In the genomic region with DNA sequence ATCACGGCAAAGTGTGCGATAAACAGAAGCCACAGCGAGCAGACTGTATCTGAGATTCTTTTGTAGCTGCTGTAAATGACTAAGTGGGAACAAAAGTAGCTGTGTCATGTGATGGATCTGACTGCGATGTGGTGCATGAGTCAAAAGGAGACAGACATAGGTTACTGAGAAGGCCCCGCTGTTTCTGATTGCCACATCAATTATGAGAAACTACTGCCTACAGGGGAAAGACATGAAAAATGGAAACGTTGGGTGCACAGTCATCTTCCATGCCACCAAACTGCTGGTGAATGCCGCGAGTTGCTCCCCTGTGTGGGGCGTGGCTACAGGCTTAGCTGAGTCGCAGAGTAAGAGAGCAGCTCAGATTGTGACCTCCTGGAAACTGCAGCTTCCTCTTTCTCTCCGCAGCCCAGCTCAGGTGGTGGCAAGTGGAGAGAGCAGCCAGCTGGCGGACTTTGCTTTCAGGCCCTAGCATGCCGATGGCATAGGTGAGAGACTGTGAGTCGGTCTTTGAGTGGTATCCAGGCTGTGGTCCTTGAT, we compare ENCODE assay signal across 8 mouse cellular contexts.
DNase-seq lines count a peak whose midpoint lies in the region; ATAC-seq and TF ChIP-seq lines count a peak whose summit lies in the region.

No protein-coding gene starts in this region.

- H3K9me3 ChIP-seq in neural tube, embryonic 11.5 days (ENCODE audit: control insufficient read depth, low read length): no peaks in the 10 kb centered on the region
- no peaks in the 10 kb centered on the region for H3K9me3 ChIP-seq in forebrain, embryonic 14.5 days (replicated peaks; ENCODE audit: control insufficient read depth, low read length)
- no peaks in the 10 kb centered on the region for H3K9me3 ChIP-seq in intestine, embryonic 16.5 days (ENCODE audit: control insufficient read depth, low read length)
- H3K9me3 ChIP-seq in stomach, postnatal 0 days (ENCODE audit: control insufficient read depth, low read length): no peaks in the 10 kb centered on the region

- H3K27ac ChIP-seq in neural tube, embryonic 11.5 days (ENCODE audit: low read depth, low read length): no peak overlapping the region
- no peak overlapping the region; the same call in 1 of the 2 replicates for H3K27ac ChIP-seq in forebrain, embryonic 14.5 days (ENCODE audit: low read depth, low read length)
- no peak overlapping the region for H3K27ac ChIP-seq in intestine, embryonic 16.5 days (ENCODE audit: low read length)
- H3K27ac ChIP-seq in stomach, postnatal 0 days (replicated peaks): no peak overlapping the region

- WGBS in neural tube, embryonic 11.5 days: 16% methylated on average over 14 of the region's 14 CpGs
- 7% methylated on average over 14 of the region's 14 CpGs for WGBS in forebrain, embryonic 14.5 days
- WGBS in intestine, embryonic 16.5 days: 14% methylated on average over 14 of the region's 14 CpGs
- WGBS in stomach, postnatal 0 days: 13% methylated on average over 14 of the region's 14 CpGs

- no peak overlapping the region for H3K4me3 ChIP-seq in neural tube, embryonic 11.5 days (ENCODE audit: low read depth, low read length)
- peak overlapping the region; percentile 19 for H3K4me3 ChIP-seq in forebrain, embryonic 14.5 days (ENCODE audit: low read depth, low read length)
- H3K4me3 ChIP-seq in intestine, embryonic 16.5 days (ENCODE audit: low read length): peak overlapping the region; percentile 23
- H3K4me3 ChIP-seq in stomach, postnatal 0 days (ENCODE audit: low read depth, low read length): peak overlapping the region; percentile 17; the same call in 1 of the 2 replicates

- TF ChIP-seq EP300 in stomach, postnatal 0 days (optimal IDR thresholded peaks at IDR 0.05): no peak

- intact Hi-C loops in gastrocnemius, postnatal 36 days (cut with DNase I): no loop called here

- H3K4me2 ChIP-seq in neural tube, embryonic 11.5 days (ENCODE audit: low read depth): peak overlapping the region; percentile 28
- peak overlapping the region; percentile 51 for H3K4me2 ChIP-seq in forebrain, embryonic 14.5 days (ENCODE audit: low read length)
- peak overlapping the region; percentile 36 for H3K4me2 ChIP-seq in intestine, embryonic 16.5 days (ENCODE audit: low read depth, low read length)
- peak overlapping the region; percentile 50 for H3K4me2 ChIP-seq in stomach, postnatal 0 days (replicated peaks; ENCODE audit: low read depth)

- H3K36me3 ChIP-seq in neural tube, embryonic 11.5 days (ENCODE audit: control insufficient read depth, insufficient read depth, low read length): no peaks in the 10 kb centered on the region
- H3K36me3 ChIP-seq in forebrain, embryonic 14.5 days (ENCODE audit: control insufficient read depth, insufficient read depth, low read length): no peaks in the 10 kb centered on the region
- no peaks in the 10 kb centered on the region for H3K36me3 ChIP-seq in intestine, embryonic 16.5 days (ENCODE audit: control insufficient read depth, insufficient read depth, low read length)
- H3K36me3 ChIP-seq in stomach, postnatal 0 days (ENCODE audit: control insufficient read depth, insufficient read depth, low read length): no peaks in the 10 kb centered on the region

- H3K4me1 ChIP-seq in neural tube, embryonic 11.5 days (ENCODE audit: control insufficient read depth, insufficient read depth, low read length): peaks cover 7% of the 10 kb centered on the region
- H3K4me1 ChIP-seq in forebrain, embryonic 14.5 days (ENCODE audit: control insufficient read depth, insufficient read depth, low read length): peaks cover 7% of the 10 kb centered on the region
- no peaks in the 10 kb centered on the region; the same call in 1 of the 2 replicates for H3K4me1 ChIP-seq in intestine, embryonic 16.5 days (ENCODE audit: control insufficient read depth, insufficient read depth, low read length)
- H3K4me1 ChIP-seq in stomach, postnatal 0 days (replicated peaks; ENCODE audit: control insufficient read depth, insufficient read depth): no peaks in the 10 kb centered on the region; the same call in 1 of the 2 replicates

- no peaks in the 10 kb centered on the region for H3K27me3 ChIP-seq in neural tube, embryonic 11.5 days (ENCODE audit: control insufficient read depth, insufficient read depth, low read length)
- H3K27me3 ChIP-seq in forebrain, embryonic 14.5 days (replicated peaks; ENCODE audit: control insufficient read depth, insufficient read depth, low read length): no peaks in the 10 kb centered on the region
- no peaks in the 10 kb centered on the region for H3K27me3 ChIP-seq in intestine, embryonic 16.5 days (replicated peaks; ENCODE audit: control insufficient read depth, insufficient read depth, low read length)
- no peaks in the 10 kb centered on the region for H3K27me3 ChIP-seq in stomach, postnatal 0 days (ENCODE audit: control insufficient read depth, insufficient read depth, low read length)

- ATAC-seq in neural tube, embryonic 11.5 days (ENCODE audit: insufficient read depth, low FRiP score, low TSS enrichment): peak; percentile 27; the same call in 1 of the 2 replicates
- ATAC-seq in forebrain, embryonic 14.5 days: peak; percentile 71
- ATAC-seq in intestine, embryonic 16.5 days: peak; percentile 73
- ATAC-seq in stomach, postnatal 0 days (ENCODE audit: low FRiP score, low TSS enrichment): peak; percentile 72

- H3K9ac ChIP-seq in neural tube, embryonic 11.5 days (ENCODE audit: low read length): no peak overlapping the region
- peak overlapping the region; percentile 14; the same call in 1 of the 2 replicates for H3K9ac ChIP-seq in forebrain, embryonic 14.5 days (ENCODE audit: low read length)
- H3K9ac ChIP-seq in intestine, embryonic 16.5 days (ENCODE audit: low read depth, low read length): peak overlapping the region; percentile 20; the same call in 1 of the 2 replicates
- H3K9ac ChIP-seq in stomach, postnatal 0 days (ENCODE audit: low read length): 0 out of 2 replicates have a peak overlapping the region, but pooled peaks have one; percentile 13

- DNase-seq in neural tube, embryonic 11.5 days (ENCODE audit: low spot score): peak; percentile 33
- DNase-seq in neural tube, embryonic 10.5 days (ENCODE audit: extremely low spot score, low spot score): no peak
- peak; percentile 3 for DNase-seq in c-Kit-positive CD71-positive TER-119-positive erythroid progenitor cells, embryonic 14.5 days (ENCODE audit: low spot score)
- peak; percentile 60 for DNase-seq in forebrain, embryonic 14.5 days (ENCODE audit: low spot score)
- DNase-seq in mesoderm, embryonic 11.5 days (ENCODE audit: low read depth, low spot score): peak; percentile 45
- DNase-seq in stomach, postnatal 0 days (ENCODE audit: low spot score): peak; percentile 48
- no peak for DNase-seq in gastrocnemius, postnatal 36 days

- TF ChIP-seq CTCF in stomach, postnatal 0 days (IDR thresholded peaks at IDR 0.05; ENCODE audit: low read depth): no peak

Comparison
In these comparisons a context has a peak if more than half of its experiments do, and no peak if none do; other contexts are left out.
1. DNase-seq: peak in neural tube, embryonic 11.5 days (single experiment), c-Kit-positive CD71-positive TER-119-positive erythroid progenitor cells, embryonic 14.5 days (single experiment), forebrain, embryonic 14.5 days (single experiment), mesoderm, embryonic 11.5 days (single experiment) and stomach, postnatal 0 days (single experiment); none in neural tube, embryonic 10.5 days (single experiment) and gastrocnemius, postnatal 36 days (0 of 2).
2. Peak in every context shown above with its lines, with median percentiles within 50 percentile points of each other: ATAC-seq and H3K4me2 ChIP-seq.